Mouse (Mus musculus) testis, adult 2 months (tissue): ENCODE data around the gene Rif1. TPM values are rescaled to one million over a fixed set of nuclear protein-coding genes. Genes with fewer than 3 reads are reported as not detected.

Experiments
- H3K27ac ChIP-seq: fragments of 200-500 bp; 2 replicates; pipeline ENCODE4 v1.5.1; 2012; ENCODE audit warnings: low read depth, low read length; ENCODE audit not compliant: control insufficient read depth, insufficient read depth
- H3K27me3 ChIP-seq: fragments of 200-500 bp; 2 replicates; pipeline ENCODE4 v1.6.1; 2012; ENCODE audit warnings: mild to moderate bottlenecking, low read length, moderate library complexity; ENCODE audit not compliant: control insufficient read depth, insufficient read depth
- H3K36me3 ChIP-seq: fragments of 200-500 bp; 2 replicates; pipeline ENCODE4 v1.6.1; 2012; ENCODE audit warnings: mild to moderate bottlenecking, low read length; ENCODE audit not compliant: control insufficient read depth, insufficient read depth
- H3K4me1 ChIP-seq: fragments of 200-500 bp; 2 replicates; pipeline ENCODE4 v1.6.1; 2012; ENCODE audit warnings: low read length; ENCODE audit not compliant: control insufficient read depth, insufficient read depth
- H3K4me3 ChIP-seq: fragments of 200-500 bp; 2 replicates; pipeline ENCODE4 v1.5.1; 2012; ENCODE audit warnings: low read depth, mild to moderate bottlenecking, low read length, moderate library complexity, mixed read lengths; ENCODE audit not compliant: control insufficient read depth
- CTCF ChIP-seq: fragments of 200-500 bp; IDR thresholded peaks from 2 replicates; pipeline ENCODE4 v1.5.1; 2012; ENCODE audit warnings: low read depth, mild to moderate bottlenecking, inconsistent platforms, low read length, moderate library complexity; ENCODE audit not compliant: control insufficient read depth, insufficient read depth, insufficient replicate concordance
- POLR2A ChIP-seq: fragments of 200-500 bp; IDR thresholded peaks from 2 replicates; pipeline ENCODE4 v1.6.1; 2012; ENCODE audit warnings: low read depth, mild to moderate bottlenecking, inconsistent platforms, low read length, moderate library complexity; ENCODE audit not compliant: control insufficient read depth
- polyA plus RNA-seq: library from polyadenylated mRNA; depleted of rRNA; stranded (reverse); fragments of >200 nt; gene quantifications from 2 replicates; pipeline ENCODE4 v1.2.3, GENCODE M21; 2012

The Rif1 gene
- polyA plus RNA-seq, 1 experiment: 22.4 TPM

- TF ChIP-seq POLR2A: no peak
- no peak for TF ChIP-seq CTCF
- no peaks in the 10 kb centered on the region for H3K36me3 ChIP-seq
- no peaks in the 10 kb centered on the region for H3K27me3 ChIP-seq
- no peaks in the 10 kb centered on the region for H3K4me1 ChIP-seq
- no peak overlapping the region for H3K27ac ChIP-seq
- no peak overlapping the region for H3K4me3 ChIP-seq
These were observed 20.3 kb upstream of the Rif1 start for GRCm38 (mm10) chr2:52052335-52052734.

DNA sequence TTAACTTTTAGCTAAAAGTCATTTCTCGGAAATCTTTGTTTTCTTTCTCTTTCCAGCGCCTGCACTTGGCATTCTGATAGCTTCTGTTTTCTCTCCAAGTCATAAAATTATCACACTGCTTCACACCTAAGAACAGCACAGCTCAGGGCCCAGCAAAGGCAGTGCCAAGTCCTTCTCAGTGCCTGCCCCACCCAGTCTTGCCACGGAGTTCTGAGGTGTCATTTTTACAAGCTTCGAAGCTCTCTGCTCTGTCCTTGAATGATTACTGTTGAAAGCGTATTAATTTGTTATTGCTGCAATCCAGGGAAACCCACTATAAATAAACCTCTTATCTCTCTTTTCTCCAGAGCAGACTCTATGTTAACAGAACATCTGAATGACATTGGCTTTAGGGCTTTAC is 19.1 kb upstream of the Rif1 start:
- no peak overlapping the region for H3K27ac ChIP-seq
- TF ChIP-seq POLR2A: no peak
- TF ChIP-seq CTCF: no peak
- H3K36me3 ChIP-seq: no peaks in the 10 kb centered on the region
- no peaks in the 10 kb centered on the region for H3K4me1 ChIP-seq
- H3K4me3 ChIP-seq: no peak overlapping the region
- no peaks in the 10 kb centered on the region for H3K27me3 ChIP-seq

- no peak for TF ChIP-seq CTCF
- Histone ChIP-seq H3K4me3 (no peak overlapping the region), H3K27ac (no peak overlapping the region), H3K36me3 (no peaks in the 10 kb centered on the region), H3K4me1 (no peaks in the 10 kb centered on the region), H3K27me3 (no peaks in the 10 kb centered on the region)
These were observed 17.0 kb upstream of the Rif1 start for GRCm38 (mm10) chr2:52055616-52056015.

DNA sequence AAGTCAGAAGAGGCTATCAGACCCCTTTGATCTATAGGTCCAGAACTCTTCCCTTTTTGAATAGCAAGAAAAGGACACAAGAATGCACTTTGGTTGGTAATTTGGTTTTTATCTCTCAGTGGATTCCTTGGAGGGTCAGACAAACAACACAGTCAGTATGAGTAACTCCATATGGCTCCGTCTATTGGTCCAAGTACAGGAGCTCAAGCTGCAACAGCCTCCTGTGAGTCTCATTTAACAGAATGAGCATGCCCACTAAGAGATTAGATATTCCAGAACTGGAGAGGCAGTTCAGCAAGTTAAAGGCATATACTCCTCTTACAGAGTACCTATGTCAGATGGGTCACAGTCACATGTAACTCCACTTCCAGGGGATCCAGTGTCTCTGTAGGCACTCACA is 15.5 kb upstream of the Rif1 start:
- H3K36me3 ChIP-seq: no peaks in the 10 kb centered on the region
- no peaks in the 10 kb centered on the region for H3K27me3 ChIP-seq
- TF ChIP-seq CTCF (no peak), POLR2A (no peak)
- no peaks in the 10 kb centered on the region for H3K4me1 ChIP-seq
- no peak overlapping the region for H3K4me3 ChIP-seq
- H3K27ac ChIP-seq: no peak overlapping the region

- Histone ChIP-seq H3K4me1 (no peaks in the 10 kb centered on the region), H3K27me3 (no peaks in the 10 kb centered on the region), H3K36me3 (no peaks in the 10 kb centered on the region), H3K27ac (no peak overlapping the region), H3K4me3 (no peak overlapping the region)
- TF ChIP-seq POLR2A (no peak), CTCF (no peak)
These were observed 15.0 kb upstream of the Rif1 start for GRCm38 (mm10) chr2:52057681-52058080.

GRCm38 (mm10) chr2:52068641-52069040 is 4.0 kb upstream of the Rif1 start:
- H3K36me3 ChIP-seq: no peaks in the 10 kb centered on the region
- TF ChIP-seq CTCF: no peak
- no peak for TF ChIP-seq POLR2A
- H3K27ac ChIP-seq: no peak overlapping the region
- H3K4me1 ChIP-seq: peaks cover 13% of the 10 kb centered on the region
- no peak overlapping the region for H3K4me3 ChIP-seq
- no peaks in the 10 kb centered on the region for H3K27me3 ChIP-seq

DNA sequence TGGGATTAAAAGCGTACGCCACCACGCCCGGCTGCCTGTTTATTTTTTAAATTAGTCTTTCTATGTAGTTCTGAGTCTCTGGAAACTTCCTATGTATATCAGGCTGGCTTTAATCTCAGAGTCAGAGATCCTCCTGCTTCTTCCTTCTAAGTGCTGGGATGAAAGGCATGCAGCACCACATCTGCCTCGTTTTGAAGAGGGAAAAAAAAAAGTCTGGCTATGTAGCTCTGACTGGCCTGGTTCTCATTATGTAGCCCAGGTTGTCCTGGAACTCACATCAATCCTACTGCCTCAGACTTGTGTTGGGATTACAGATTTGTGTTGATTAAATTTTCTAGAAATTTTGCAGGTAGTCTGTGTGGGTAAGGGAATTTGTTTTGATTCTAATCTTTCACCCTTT is 1.8 kb upstream of the Rif1 start:
- H3K27me3 ChIP-seq: no peaks in the 10 kb centered on the region
- no peaks in the 10 kb centered on the region for H3K36me3 ChIP-seq
- TF ChIP-seq POLR2A: no peak
- TF ChIP-seq CTCF: no peak
- H3K4me1 ChIP-seq: peaks cover 15% of the 10 kb centered on the region
- H3K4me3 ChIP-seq: no peak overlapping the region
- no peak overlapping the region for H3K27ac ChIP-seq

GRCm38 (mm10) chr2:52071241-52071991 is 1.2 kb upstream of the Rif1 start:
- TF ChIP-seq POLR2A (no peak), CTCF (no peak)
- H3K27ac ChIP-seq: peak overlapping the region; percentile 92
- H3K27me3 ChIP-seq: no peaks in the 10 kb centered on the region
- no peaks in the 10 kb centered on the region for H3K36me3 ChIP-seq
- peak overlapping the region; percentile 86 for H3K4me3 ChIP-seq
- H3K4me1 ChIP-seq: peaks cover 15% of the 10 kb centered on the region

- Histone ChIP-seq H3K27me3 (no peaks in the 10 kb centered on the region), H3K27ac (peak overlapping the region; percentile 92), H3K4me3 (peak overlapping the region; percentile 86), H3K36me3 (no peaks in the 10 kb centered on the region), H3K4me1 (peaks cover 15% of the 10 kb centered on the region)
- TF ChIP-seq POLR2A (no peak), CTCF (no peak)
These were observed 554 bp upstream of the Rif1 start for GRCm38 (mm10) chr2:52072065-52072490.
